Mouse (Mus musculus) liver, adult 2 months (tissue): ENCODE data around the gene Lama5.

ENCODE experiments used
- CTCF ChIP-seq: fragments of 200-500 bp; IDR thresholded peaks from 2 replicates; pipeline ENCODE4 v1.5.1; 2011; ENCODE audit warnings: low read depth, low read length, control low read depth
- POLR2A ChIP-seq: fragments of 200-500 bp; IDR thresholded peaks from 2 replicates; pipeline ENCODE4 v1.6.1; 2011; ENCODE audit warnings: low read length, control low read depth; ENCODE audit not compliant: insufficient read depth; ENCODE audit errors: extremely low read depth

DNA sequence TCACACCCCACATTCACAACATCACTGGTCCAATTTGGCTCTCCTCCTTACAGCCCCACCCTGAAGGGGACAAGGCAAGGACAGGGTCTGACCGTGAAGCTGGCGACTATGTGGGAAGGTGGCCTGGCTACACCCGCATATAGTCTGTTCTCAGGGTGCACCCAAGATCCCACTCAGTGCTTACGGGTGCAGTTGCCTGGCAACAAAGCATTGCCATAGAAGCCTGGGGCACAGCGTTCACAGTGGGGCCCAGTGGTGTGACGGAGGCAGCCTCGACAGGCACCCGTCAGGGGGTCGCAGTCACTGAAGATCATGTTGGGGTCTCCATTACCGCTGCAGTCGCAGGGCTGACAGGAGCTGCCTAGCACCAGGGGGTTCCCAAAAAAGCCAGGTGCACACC, 38.3 kb downstream of the Lama5 start:
- TF ChIP-seq CTCF (no peak), POLR2A (no peak)
